Mouse (Mus musculus): ENCODE measurements at regions not wholly inside any gene's neighbourhood (a gene's known extent, or its start where the extent isn't known, plus 50 kb on each side); places are given as distances from the start of the nearest gene placed in this dataset.

DNA sequence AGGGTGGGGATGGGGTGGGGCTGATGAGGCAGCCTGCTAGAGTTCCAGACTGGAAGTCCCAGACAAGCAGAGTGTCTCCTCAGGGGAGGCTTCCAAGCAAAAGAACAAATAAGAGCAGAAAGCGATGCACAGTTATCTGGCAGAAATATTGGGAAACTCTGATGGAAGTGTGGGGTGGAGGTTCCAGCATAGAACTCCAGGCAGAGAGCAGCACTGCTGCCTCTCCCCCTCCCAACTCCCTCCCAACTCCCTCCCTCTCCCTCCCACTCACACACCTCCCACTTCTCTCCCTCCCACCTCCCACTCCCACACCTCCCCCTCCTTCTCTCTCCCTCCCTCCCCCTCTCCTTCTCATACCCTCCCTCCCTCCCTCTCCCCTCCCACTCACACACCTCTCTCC lies 313.3 kb downstream of the Glrx3 start:
- H3K9ac ChIP-seq (ENCODE audit: low read length) = no peak overlapping the region
- ATAC-seq (ENCODE audit: insufficient read depth, low FRiP score) = no peak
- no peak overlapping the region for H3K27ac ChIP-seq (ENCODE audit: low read length)
- H3K4me1 ChIP-seq (ENCODE audit: control insufficient read depth, insufficient read depth, low read length) = no peaks in the 10 kb centered on the region
- no peak overlapping the region for H3K4me2 ChIP-seq (ENCODE audit: low read depth, low read length)
- H3K4me3 ChIP-seq (replicated peaks; ENCODE audit: low read length) = no peak overlapping the region
- H3K9me3 ChIP-seq (replicated peaks; ENCODE audit: control insufficient read depth, low read length) = no peaks in the 10 kb centered on the region
- H3K36me3 ChIP-seq (ENCODE audit: control insufficient read depth, insufficient read depth, low read length) = no peaks in the 10 kb centered on the region
- no peaks in the 10 kb centered on the region for H3K27me3 ChIP-seq (ENCODE audit: control insufficient read depth, insufficient read depth, low read length)
- 63% methylated on average over 1 of the region's 1 CpGs for WGBS

GRCm38 (mm10) chr7:137751151-137751859 lies 313.9 kb downstream of the Glrx3 start:
- Histone ChIP-seq H3K36me3 (ENCODE audit: control insufficient read depth, insufficient read depth, low read length) (no peaks in the 10 kb centered on the region), H3K4me2 (ENCODE audit: low read depth, low read length) (no peak overlapping the region), H3K27ac (ENCODE audit: low read length) (no peak overlapping the region), H3K9ac (ENCODE audit: low read length) (no peak overlapping the region), H3K27me3 (ENCODE audit: control insufficient read depth, insufficient read depth, low read length) (no peaks in the 10 kb centered on the region), H3K9me3 (replicated peaks; ENCODE audit: control insufficient read depth, low read length) (no peaks in the 10 kb centered on the region), H3K4me3 (replicated peaks; ENCODE audit: low read length) (no peak overlapping the region), H3K4me1 (ENCODE audit: control insufficient read depth, insufficient read depth, low read length) (no peaks in the 10 kb centered on the region)
- ATAC-seq (ENCODE audit: insufficient read depth, low FRiP score) = no peak
- WGBS = 26% methylated on average over 4 of the region's 4 CpGs

DNA sequence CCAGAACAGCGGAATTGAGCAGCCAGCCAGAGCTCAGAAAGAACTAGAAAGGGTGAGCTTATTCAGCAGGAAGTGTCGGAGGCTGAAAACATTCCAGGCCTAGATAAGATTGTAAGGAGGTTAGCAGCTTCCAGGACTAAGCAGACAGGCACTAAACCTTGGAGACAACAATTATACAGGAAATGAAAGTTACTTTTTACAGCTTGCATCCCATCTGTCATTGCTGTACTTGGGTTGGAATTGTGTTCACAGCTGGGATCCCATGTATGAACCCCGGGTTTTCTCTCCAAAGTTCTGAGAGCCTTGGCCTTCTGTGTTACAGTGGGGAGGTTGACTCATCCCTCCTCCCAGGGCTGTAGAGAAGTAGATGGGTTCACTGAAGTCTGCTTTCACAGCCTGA lies 328.5 kb downstream of the Glrx3 start:
- no peak for ATAC-seq (ENCODE audit: insufficient read depth, low FRiP score)
- no peak overlapping the region for H3K4me3 ChIP-seq (replicated peaks; ENCODE audit: low read length)
- no peak overlapping the region for H3K9ac ChIP-seq (ENCODE audit: low read length)
- 47% methylated on average over 3 of the region's 3 CpGs for WGBS
- no peaks in the 10 kb centered on the region for H3K27me3 ChIP-seq (ENCODE audit: control insufficient read depth, insufficient read depth, low read length)
- no peaks in the 10 kb centered on the region for H3K4me1 ChIP-seq (ENCODE audit: control insufficient read depth, insufficient read depth, low read length)
- H3K4me2 ChIP-seq (ENCODE audit: low read depth, low read length) = no peak overlapping the region
- no peaks in the 10 kb centered on the region for H3K9me3 ChIP-seq (replicated peaks; ENCODE audit: control insufficient read depth, low read length)
- H3K27ac ChIP-seq (ENCODE audit: low read length) = no peak overlapping the region
- H3K36me3 ChIP-seq (ENCODE audit: control insufficient read depth, insufficient read depth, low read length) = no peaks in the 10 kb centered on the region

- no peak overlapping the region for H3K4me2 ChIP-seq (ENCODE audit: low read depth, low read length)
- 53% methylated on average over 2 of the region's 2 CpGs for WGBS
- H3K4me3 ChIP-seq (replicated peaks; ENCODE audit: low read length) = no peak overlapping the region
- H3K27ac ChIP-seq (ENCODE audit: low read length) = no peak overlapping the region
- no peak overlapping the region for H3K9ac ChIP-seq (ENCODE audit: low read length)
- no peaks in the 10 kb centered on the region for H3K4me1 ChIP-seq (ENCODE audit: control insufficient read depth, insufficient read depth, low read length)
- no peak for ATAC-seq (ENCODE audit: insufficient read depth, low FRiP score)
- H3K36me3 ChIP-seq (ENCODE audit: control insufficient read depth, insufficient read depth, low read length) = no peaks in the 10 kb centered on the region
- no peaks in the 10 kb centered on the region for H3K9me3 ChIP-seq (replicated peaks; ENCODE audit: control insufficient read depth, low read length)
- no peaks in the 10 kb centered on the region for H3K27me3 ChIP-seq (ENCODE audit: control insufficient read depth, insufficient read depth, low read length)
Observed at GRCm38 (mm10) chr7:137766721-137767120, 329.3 kb downstream of the Glrx3 start.

DNA sequence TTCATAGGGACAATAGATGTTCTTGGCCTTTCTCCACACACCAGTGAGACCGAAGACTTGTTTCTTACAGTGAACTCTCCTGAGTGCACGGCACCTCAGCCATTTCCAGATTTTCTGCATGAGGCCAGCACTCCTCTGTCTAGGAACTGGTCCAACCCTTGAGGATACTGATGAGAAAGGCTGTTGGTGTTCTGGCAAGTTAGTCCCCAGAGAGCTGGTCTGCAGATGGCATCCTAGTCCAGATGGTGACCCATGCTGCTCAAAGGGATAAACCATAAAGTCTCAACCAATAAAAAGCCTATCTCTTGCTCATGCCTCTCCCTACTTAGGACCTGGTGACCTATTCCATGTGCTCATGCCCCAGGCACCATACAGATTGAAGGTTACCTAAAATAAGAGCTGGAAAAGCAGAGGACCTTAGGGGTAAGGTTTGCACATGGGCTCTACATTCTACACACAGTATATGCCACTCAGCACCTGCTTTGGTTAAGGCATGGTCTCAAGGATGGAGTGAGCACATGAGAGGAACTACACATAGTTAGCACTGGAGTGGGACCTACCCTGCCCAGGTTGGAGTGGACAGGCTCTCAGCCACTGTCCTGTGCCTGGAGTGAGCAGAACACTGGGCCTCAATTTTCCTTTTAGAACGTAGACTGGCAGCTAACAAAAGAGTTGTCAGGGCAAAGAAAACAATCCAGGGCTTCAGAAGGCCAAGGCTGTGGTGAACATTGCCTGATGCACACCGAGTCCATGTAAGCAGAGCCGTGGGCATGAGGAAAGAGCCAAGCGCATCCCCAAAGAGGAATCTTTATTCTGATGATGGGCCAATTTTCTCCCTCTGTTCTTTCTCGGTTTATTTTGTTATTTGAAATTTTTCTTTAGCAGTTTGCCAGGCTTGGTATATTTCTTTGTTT lies 335.9 kb downstream of the Glrx3 start:
- no peak overlapping the region for H3K4me3 ChIP-seq (replicated peaks; ENCODE audit: low read length)
- no peaks in the 10 kb centered on the region for H3K27me3 ChIP-seq (ENCODE audit: control insufficient read depth, insufficient read depth, low read length)
- H3K4me1 ChIP-seq (ENCODE audit: control insufficient read depth, insufficient read depth, low read length) = no peaks in the 10 kb centered on the region
- 87% methylated on average over 7 of the region's 7 CpGs for WGBS
- no peaks in the 10 kb centered on the region for H3K9me3 ChIP-seq (replicated peaks; ENCODE audit: control insufficient read depth, low read length)
- H3K27ac ChIP-seq (ENCODE audit: low read length) = no peak overlapping the region
- no peak overlapping the region for H3K4me2 ChIP-seq (ENCODE audit: low read depth, low read length)
- no peak for ATAC-seq (ENCODE audit: insufficient read depth, low FRiP score)
- no peak overlapping the region for H3K9ac ChIP-seq (ENCODE audit: low read length)
- no peaks in the 10 kb centered on the region for H3K36me3 ChIP-seq (ENCODE audit: control insufficient read depth, insufficient read depth, low read length)

DNA sequence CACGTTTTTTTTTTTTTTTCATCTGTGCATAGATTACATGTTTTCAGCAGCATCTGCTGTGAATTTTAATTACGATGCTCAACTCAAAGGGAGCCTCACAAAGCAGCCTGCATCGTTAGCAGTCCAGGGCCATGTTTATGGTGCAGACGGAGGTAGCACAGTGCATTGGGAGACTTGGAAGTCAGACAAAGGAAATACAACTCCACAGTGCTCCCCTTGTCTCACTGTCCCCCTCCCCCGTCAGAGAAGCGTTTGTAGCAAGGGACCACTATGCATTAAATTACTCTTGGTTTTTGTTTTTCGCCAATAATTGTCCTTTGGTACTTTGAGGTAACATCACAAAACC lies 336.5 kb downstream of the Glrx3 start:
- Histone ChIP-seq H3K4me1 (ENCODE audit: control insufficient read depth, insufficient read depth, low read length) (no peaks in the 10 kb centered on the region), H3K4me2 (ENCODE audit: low read depth, low read length) (no peak overlapping the region), H3K36me3 (ENCODE audit: control insufficient read depth, insufficient read depth, low read length) (no peaks in the 10 kb centered on the region), H3K27me3 (ENCODE audit: control insufficient read depth, insufficient read depth, low read length) (no peaks in the 10 kb centered on the region), H3K27ac (ENCODE audit: low read length) (no peak overlapping the region), H3K9me3 (replicated peaks; ENCODE audit: control insufficient read depth, low read length) (no peaks in the 10 kb centered on the region), H3K4me3 (replicated peaks; ENCODE audit: low read length) (no peak overlapping the region), H3K9ac (ENCODE audit: low read length) (no peak overlapping the region)
- ATAC-seq (ENCODE audit: insufficient read depth, low FRiP score) = no peak
- 71% methylated on average over 7 of the region's 7 CpGs for WGBS

DNA sequence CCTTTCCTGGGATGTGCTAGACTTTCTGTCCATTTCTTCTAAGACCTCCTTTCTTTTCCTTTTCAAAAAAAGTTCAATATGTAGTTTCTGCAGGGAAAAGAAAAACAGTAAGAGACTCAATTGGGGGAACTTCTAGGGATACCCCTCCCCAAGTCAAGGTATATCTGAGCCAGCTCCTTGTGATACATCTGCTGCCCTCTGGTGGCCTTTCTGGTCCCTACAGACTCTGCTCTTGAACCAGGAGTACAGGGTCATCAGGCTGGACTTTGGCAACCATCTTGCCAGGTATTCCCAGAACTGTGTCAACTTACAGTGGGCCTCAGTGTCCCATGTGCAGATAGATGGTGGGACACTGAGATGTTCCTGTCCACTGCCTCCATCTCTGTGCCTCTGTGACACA lies 346.5 kb downstream of the Glrx3 start:
- Histone ChIP-seq H3K4me2 (ENCODE audit: low read depth, low read length) (no peak overlapping the region), H3K9ac (ENCODE audit: low read length) (no peak overlapping the region), H3K36me3 (ENCODE audit: control insufficient read depth, insufficient read depth, low read length) (no peaks in the 10 kb centered on the region), H3K4me3 (replicated peaks; ENCODE audit: low read length) (no peak overlapping the region), H3K4me1 (ENCODE audit: control insufficient read depth, insufficient read depth, low read length) (no peaks in the 10 kb centered on the region), H3K9me3 (replicated peaks; ENCODE audit: control insufficient read depth, low read length) (no peaks in the 10 kb centered on the region), H3K27me3 (ENCODE audit: control insufficient read depth, insufficient read depth, low read length) (no peaks in the 10 kb centered on the region), H3K27ac (ENCODE audit: low read length) (no peak overlapping the region)
- ATAC-seq (ENCODE audit: insufficient read depth, low FRiP score) = no peak

- Histone ChIP-seq H3K4me1 (ENCODE audit: control insufficient read depth, insufficient read depth, low read length) (no peaks in the 10 kb centered on the region), H3K9ac (ENCODE audit: low read length) (no peak overlapping the region), H3K9me3 (replicated peaks; ENCODE audit: control insufficient read depth, low read length) (no peaks in the 10 kb centered on the region), H3K36me3 (ENCODE audit: control insufficient read depth, insufficient read depth, low read length) (no peaks in the 10 kb centered on the region), H3K4me3 (replicated peaks; ENCODE audit: low read length) (no peak overlapping the region), H3K27ac (ENCODE audit: low read length) (no peak overlapping the region), H3K4me2 (ENCODE audit: low read depth, low read length) (no peak overlapping the region), H3K27me3 (ENCODE audit: control insufficient read depth, insufficient read depth, low read length) (no peaks in the 10 kb centered on the region)
- WGBS = 52% methylated on average over 6 of the region's 6 CpGs
- ATAC-seq (ENCODE audit: insufficient read depth, low FRiP score) = no peak
Observed at GRCm38 (mm10) chr7:137805361-137805760, 367.9 kb downstream of the Glrx3 start.

- H3K27ac ChIP-seq (ENCODE audit: low read length) = no peak overlapping the region
- WGBS = 75% methylated on average over 3 of the region's 3 CpGs
- H3K27me3 ChIP-seq (ENCODE audit: control insufficient read depth, insufficient read depth, low read length) = no peaks in the 10 kb centered on the region
- no peaks in the 10 kb centered on the region for H3K36me3 ChIP-seq (ENCODE audit: control insufficient read depth, insufficient read depth, low read length)
- H3K9ac ChIP-seq (ENCODE audit: low read length) = no peak overlapping the region
- no peak overlapping the region for H3K4me3 ChIP-seq (replicated peaks; ENCODE audit: low read length)
- no peaks in the 10 kb centered on the region for H3K4me1 ChIP-seq (ENCODE audit: control insufficient read depth, insufficient read depth, low read length)
- no peak overlapping the region for H3K4me2 ChIP-seq (ENCODE audit: low read depth, low read length)
- H3K9me3 ChIP-seq (replicated peaks; ENCODE audit: control insufficient read depth, low read length) = no peaks in the 10 kb centered on the region; the same call in 1 of the 2 replicates
- no peak for ATAC-seq (ENCODE audit: insufficient read depth, low FRiP score)
Observed at GRCm38 (mm10) chr7:137812839-137813238, 375.4 kb downstream of the Glrx3 start.
